Comparison of ENCODE assay signal across 20 mouse cellular contexts in the genomic region with DNA sequence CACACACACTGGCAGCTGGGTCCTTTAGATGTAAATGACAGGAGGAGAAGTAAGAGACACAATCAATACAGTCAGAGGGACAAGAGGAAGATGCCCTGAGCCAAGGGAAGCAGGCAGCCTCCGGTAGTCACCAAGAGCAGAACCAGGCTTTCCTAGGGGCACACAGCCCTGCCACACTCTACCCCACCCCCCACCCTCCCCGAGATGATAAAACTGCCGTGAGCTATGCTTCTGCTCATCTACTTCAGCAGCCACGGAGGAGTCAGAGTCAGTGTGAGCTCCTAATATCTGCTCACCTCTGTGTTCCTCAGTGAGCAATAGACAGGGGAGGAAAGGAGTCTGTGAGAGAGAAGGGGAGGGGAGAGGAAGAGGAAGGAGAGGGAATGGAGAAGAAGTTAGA. TPM values are rescaled to one million over a fixed set of nuclear protein-coding genes. Genes with fewer than 3 reads are reported as not detected.
DNase-seq lines count a peak whose midpoint lies in the region; ATAC-seq lines count a peak whose summit lies in the region.
"Had no signal": no experiment of that assay in that cellular context is flagged by ENCODE, and none has a peak within 500 bp of the region (broad histone marks: within the 10 kb centered on the region; RNA-seq: fewer than 3 reads in every experiment).

No protein-coding gene starts in this region.

- peak overlapping the region; percentile 15 for H3K4me2 ChIP-seq in intestine, embryonic 16.5 days (ENCODE audit: low read depth, low read length)
- H3K4me2 ChIP-seq in intestine, embryonic 15.5 days (replicated peaks), result no peak overlapping the region
- peak overlapping the region; percentile 14; the same call in 1 of the 2 replicates for H3K4me2 ChIP-seq in liver, embryonic 11.5 days
- H3K4me2 ChIP-seq: embryonic facial prominence, embryonic 12.5 days; hindbrain, embryonic 13.5 days; midbrain, embryonic 13.5 days; stomach, embryonic 15.5 days had no signal

- 49% methylated on average over 4 of the region's 4 CpGs for WGBS in intestine, embryonic 16.5 days
- WGBS in intestine, embryonic 15.5 days, result 55% methylated on average over 4 of the region's 4 CpGs
- 81% methylated on average over 4 of the region's 4 CpGs for WGBS in embryonic facial prominence, embryonic 10.5 days
- 12% methylated on average over 4 of the region's 4 CpGs for WGBS in liver, embryonic 11.5 days

- H3K4me1 ChIP-seq in intestine, embryonic 16.5 days (ENCODE audit: control insufficient read depth, insufficient read depth, low read length), result peaks cover 34% of the 10 kb centered on the region
- H3K4me1 ChIP-seq in intestine, embryonic 15.5 days (replicated peaks), result peaks cover 30% of the 10 kb centered on the region
- peaks cover 33% of the 10 kb centered on the region for H3K4me1 ChIP-seq in embryonic facial prominence, embryonic 10.5 days
- H3K4me1 ChIP-seq in liver, embryonic 11.5 days (replicated peaks; ENCODE audit: control insufficient read depth, insufficient read depth, low read length), result peaks cover 21% of the 10 kb centered on the region; the same call in 1 of the 2 replicates

- H3K36me3 ChIP-seq in intestine, embryonic 16.5 days (ENCODE audit: control insufficient read depth, insufficient read depth, low read length), result no peaks in the 10 kb centered on the region
- no peaks in the 10 kb centered on the region for H3K36me3 ChIP-seq in intestine, embryonic 15.5 days
- H3K36me3 ChIP-seq in embryonic facial prominence, embryonic 10.5 days (replicated peaks), result no peaks in the 10 kb centered on the region
- H3K36me3 ChIP-seq in liver, embryonic 11.5 days (ENCODE audit: control insufficient read depth, insufficient read depth, low read length), result no peaks in the 10 kb centered on the region
- H3K36me3 ChIP-seq: embryonic facial prominence, embryonic 12.5 days; hindbrain, embryonic 13.5 days; midbrain, embryonic 13.5 days; stomach, embryonic 15.5 days had no signal

- peak overlapping the region; percentile 61 for H3K9ac ChIP-seq in intestine, embryonic 16.5 days (ENCODE audit: low read depth, low read length)
- H3K9ac ChIP-seq in intestine, embryonic 15.5 days, result no peak overlapping the region
- no peak overlapping the region for H3K9ac ChIP-seq in liver, embryonic 11.5 days (ENCODE audit: low read depth, low read length)
- H3K9ac ChIP-seq: embryonic facial prominence, embryonic 12.5 days; hindbrain, embryonic 13.5 days; midbrain, embryonic 13.5 days; stomach, embryonic 15.5 days had no signal

- H3K27me3 ChIP-seq in intestine, embryonic 16.5 days (replicated peaks; ENCODE audit: control insufficient read depth, insufficient read depth, low read length), result no peaks in the 10 kb centered on the region
- no peaks in the 10 kb centered on the region for H3K27me3 ChIP-seq in intestine, embryonic 15.5 days (replicated peaks)
- H3K27me3 ChIP-seq in embryonic facial prominence, embryonic 10.5 days (replicated peaks; ENCODE audit: low read depth, poor library complexity, severe bottlenecking), result no peaks in the 10 kb centered on the region
- no peaks in the 10 kb centered on the region for H3K27me3 ChIP-seq in liver, embryonic 11.5 days (replicated peaks; ENCODE audit: control insufficient read depth, insufficient read depth, low read length)
- H3K27me3 ChIP-seq: embryonic facial prominence, embryonic 12.5 days; hindbrain, embryonic 13.5 days; midbrain, embryonic 13.5 days; stomach, embryonic 15.5 days had no signal

- no peak overlapping the region for H3K4me3 ChIP-seq in intestine, embryonic 16.5 days (ENCODE audit: low read length)
- H3K4me3 ChIP-seq in intestine, embryonic 15.5 days (replicated peaks), result no peak overlapping the region
- no peak overlapping the region for H3K4me3 ChIP-seq in embryonic facial prominence, embryonic 10.5 days
- H3K4me3 ChIP-seq in liver, embryonic 11.5 days (ENCODE audit: low read depth, low read length), result no peak overlapping the region
- H3K4me3 ChIP-seq: embryonic facial prominence, embryonic 12.5 days; gastrocnemius, adult 2 months; heart, adult 2 months; hindbrain, embryonic 13.5 days; midbrain, embryonic 13.5 days; myocyte; stomach, embryonic 15.5 days had no signal

- no peaks in the 10 kb centered on the region for H3K9me3 ChIP-seq in intestine, embryonic 16.5 days (ENCODE audit: control insufficient read depth, low read length)
- H3K9me3 ChIP-seq in intestine, embryonic 15.5 days, result no peaks in the 10 kb centered on the region
- H3K9me3 ChIP-seq in embryonic facial prominence, embryonic 10.5 days, result no peaks in the 10 kb centered on the region
- H3K9me3 ChIP-seq in liver, embryonic 11.5 days (ENCODE audit: control insufficient read depth, low read length), result no peaks in the 10 kb centered on the region
- H3K9me3 ChIP-seq: embryonic facial prominence, embryonic 12.5 days; hindbrain, embryonic 13.5 days; midbrain, embryonic 13.5 days; stomach, embryonic 15.5 days had no signal

- no peak for ATAC-seq in intestine, embryonic 16.5 days
- no peak for ATAC-seq in intestine, embryonic 15.5 days
- 0 out of 2 replicates have a peak, but pooled peaks have one; percentile 16 for ATAC-seq in liver, embryonic 11.5 days (replicated peaks; ENCODE audit: low FRiP score)
- peak; percentile 27 for ATAC-seq in megakaryocyte progenitor cell, adult 5-6 weeks (replicated peaks; ENCODE audit: poor library complexity)
- ATAC-seq: inflammation-experienced regulatory T-cells, adult 6 months; midbrain, embryonic 13.5 days had no signal

- peak overlapping the region; percentile 96 for H3K27ac ChIP-seq in intestine, embryonic 16.5 days (ENCODE audit: low read length)
- H3K27ac ChIP-seq in intestine, embryonic 15.5 days, result no peak overlapping the region
- H3K27ac ChIP-seq in embryonic facial prominence, embryonic 10.5 days (replicated peaks), result peak overlapping the region; percentile 27; the same call in 1 of the 2 replicates
- no peak overlapping the region for H3K27ac ChIP-seq in liver, embryonic 11.5 days (ENCODE audit: low read depth, low read length)
- H3K27ac ChIP-seq: embryonic facial prominence, embryonic 12.5 days; gastrocnemius, adult 2 months; heart, adult 2 months; hindbrain, embryonic 13.5 days; midbrain, embryonic 13.5 days had no signal

- DNase-seq in embryonic facial prominence, embryonic 10.5 days (ENCODE audit: low spot score), result no peak
- no peak for DNase-seq in liver, embryonic 11.5 days (ENCODE audit: low spot score)
- DNase-seq in adrenal gland, adult 8-10 months, result no peak
- no peak for DNase-seq in cerebellum, postnatal 4 days (ENCODE audit: low spot score in 2 of 2)
- DNase-seq: cerebellum, adult 2 months; cerebellum, postnatal 36 days; gastrocnemius, adult 2 months; heart, adult 2 months; kidney, postnatal 36 days; left cerebral cortex, postnatal 4 days; right cerebral cortex, postnatal 14 days had no signal

RNA-seq across cellular contexts. Expression of a gene that starts 5.9 kb away (rescaled TPM):
- 255 and 324 TPM in 2 replicates for polyA plus RNA-seq in intestine, embryonic 16.5 days (2015; fragmentation: Nextera tagmentation; extraction: Ambion mirVana)
- 222 and 228 TPM in 2 replicates for polyA plus RNA-seq in intestine, embryonic 15.5 days (2015; fragmentation: Nextera tagmentation; extraction: Ambion mirVana)
- polyA plus RNA-seq in embryonic facial prominence, embryonic 10.5 days (2016; fragmentation: Nextera tagmentation; extraction: Ambion mirVana), result 88.0 and 88.2 TPM in 2 replicates
- polyA plus RNA-seq in liver, embryonic 11.5 days (2014; fragmentation: Nextera tagmentation; extraction: Ambion mirVana), result 59.7 and 65.4 TPM in 2 replicates
- 16.5 and 19.3 TPM in 2 replicates for total RNA-seq in megakaryocyte progenitor cell, adult 5-6 weeks (2015)
- total RNA-seq in megakaryocyte progenitor cell, adult 5-6 weeks (2017), result 20.2 and 27.8 TPM in 2 replicates
- 100 to 1,000 TPM; 117 to 144 (median 135) TPM for total RNA-seq in adrenal gland, adult 8-10 months (2022)

Comparison
In these comparisons a context has a peak if more than half of its experiments do, and no peak if none do; other contexts are left out.
1. H3K27ac ChIP-seq: peak in intestine, embryonic 16.5 days (single experiment) and embryonic facial prominence, embryonic 10.5 days (single experiment); none in intestine, embryonic 15.5 days (single experiment) and liver, embryonic 11.5 days (single experiment).
2. ATAC-seq: peak in liver, embryonic 11.5 days (single experiment) and megakaryocyte progenitor cell, adult 5-6 weeks (single experiment); none in intestine, embryonic 16.5 days (single experiment) and intestine, embryonic 15.5 days (single experiment).